Mouse (Mus musculus): ENCODE measurements around the gene Tle6.

The Tle6 gene

DNA sequence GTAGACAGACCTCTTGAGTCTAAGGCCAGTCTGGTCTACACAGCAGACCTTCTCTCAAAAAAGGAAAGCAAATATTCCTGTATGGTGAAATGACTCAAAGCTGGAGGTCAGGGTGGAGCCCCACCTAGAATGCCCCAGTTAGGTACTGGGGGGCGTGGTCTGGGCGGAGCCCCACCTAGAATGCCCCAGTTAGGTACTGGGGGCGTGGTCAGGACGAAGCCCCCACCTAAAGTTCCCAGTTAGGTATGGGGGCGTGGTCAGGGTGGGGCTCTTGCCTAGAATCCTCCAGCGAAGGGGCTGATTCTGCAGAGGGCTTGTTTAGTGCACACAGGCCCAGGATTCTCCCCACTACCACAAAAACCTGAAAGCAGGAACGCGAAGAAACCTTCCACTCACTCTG lies 22.6 kb upstream of the Tle6 start:
- no peak for DNase-seq (ENCODE audit: low spot score)

DNA sequence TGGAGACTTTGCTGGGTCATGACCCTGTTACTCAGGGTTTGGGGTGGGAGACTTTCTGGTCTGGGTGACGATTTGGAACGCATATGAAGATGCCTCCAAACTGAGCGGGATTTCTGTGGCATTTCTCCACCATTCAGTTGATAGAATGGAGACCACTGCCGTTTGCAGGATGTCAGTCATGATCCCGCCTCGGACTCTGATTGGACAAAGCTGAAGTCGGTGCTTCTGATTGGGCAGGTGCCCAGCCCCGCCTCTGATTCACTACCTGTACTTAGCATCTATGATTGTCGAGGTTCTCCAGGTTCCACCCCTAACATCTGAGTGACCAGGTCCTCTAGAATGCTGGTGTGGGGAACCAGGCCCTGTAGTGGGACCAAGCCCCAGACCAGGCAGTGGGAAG lies 19.9 kb upstream of the Tle6 start:
- no peak for DNase-seq (ENCODE audit: low spot score)

DNA sequence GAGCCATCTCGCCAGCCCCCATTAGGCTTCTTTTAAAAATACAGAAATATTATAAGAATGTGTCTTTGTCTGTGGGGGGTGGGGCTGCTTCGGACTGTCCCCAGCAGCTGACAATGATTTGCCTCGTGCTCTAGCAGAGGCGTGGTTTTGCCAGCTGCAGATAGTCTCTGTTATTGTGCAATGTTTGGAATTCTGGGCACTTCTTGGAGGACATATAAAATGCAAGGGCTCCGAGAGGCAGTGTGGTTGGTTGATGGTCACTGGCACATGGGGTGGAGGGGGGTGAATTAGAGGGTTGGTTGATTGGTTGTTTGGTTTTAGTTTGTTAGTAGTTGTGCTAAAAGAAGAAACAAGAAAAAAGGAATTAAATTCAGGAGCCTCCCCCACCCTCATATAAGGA lies 19.1 kb upstream of the Tle6 start:
- DNase-seq (ENCODE audit: low spot score) = no peak

DNA sequence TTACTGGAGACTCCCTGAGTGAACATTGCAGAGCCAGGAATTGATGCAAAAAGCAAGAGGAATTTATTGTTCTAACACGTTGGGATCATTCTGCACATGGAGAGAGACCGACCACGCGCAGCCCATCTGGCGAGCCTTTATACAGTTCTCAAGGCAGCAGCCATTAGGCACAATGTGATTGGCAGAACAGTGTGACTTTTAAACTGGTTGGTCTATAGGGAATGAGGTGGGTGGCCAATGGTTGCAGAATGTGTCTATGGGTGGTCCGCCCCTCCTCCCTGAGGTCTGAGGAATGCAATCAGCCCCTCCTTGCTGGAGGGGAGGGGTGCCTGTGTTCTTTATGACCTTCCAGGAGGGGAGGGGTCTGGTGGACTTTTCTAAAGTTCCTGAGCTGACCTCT lies 14.6 kb upstream of the Tle6 start:
- DNase-seq (ENCODE audit: low spot score) = no peak

DNA sequence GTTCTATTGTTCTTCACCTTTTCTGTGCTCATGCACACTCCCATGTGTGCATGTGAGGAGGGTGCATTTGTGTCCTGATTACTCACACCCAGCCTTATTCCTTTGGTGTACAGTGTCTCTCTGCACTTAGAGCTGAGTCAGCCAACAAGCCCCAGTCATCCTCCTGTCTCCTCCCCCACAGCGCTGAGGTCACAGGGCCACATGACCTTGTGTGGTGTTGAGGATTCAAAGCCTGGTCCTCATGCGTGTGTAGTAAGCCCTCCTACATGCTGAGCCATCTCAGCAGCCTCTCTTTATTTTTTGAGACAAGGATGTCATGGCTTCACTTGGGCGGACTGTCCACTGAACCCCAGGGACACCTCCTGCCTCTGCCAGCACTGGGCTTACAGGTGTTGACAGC lies 11.9 kb upstream of the Tle6 start:
- DNase-seq (ENCODE audit: low spot score) = no peak

DNA sequence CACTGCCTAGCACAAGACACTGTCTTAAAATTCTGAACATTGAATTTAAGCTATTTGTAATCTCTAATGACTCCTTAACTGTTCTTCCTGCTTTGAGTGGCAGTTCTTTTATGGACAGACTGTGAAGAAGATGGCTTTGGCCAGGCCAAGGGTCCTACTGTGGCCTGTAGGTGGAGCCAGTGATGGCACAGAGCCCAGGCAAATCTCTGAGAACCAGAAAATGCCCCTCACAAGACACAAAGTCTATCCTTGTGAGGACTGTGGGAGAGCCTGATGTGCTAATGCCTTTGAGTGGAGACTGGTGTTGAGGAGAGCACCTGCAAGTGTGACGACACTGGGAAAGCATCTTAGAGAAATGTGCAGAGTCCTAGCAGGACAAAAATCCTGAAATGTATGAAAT lies 7.4 kb upstream of the Tle6 start:
- no peak for DNase-seq (ENCODE audit: low spot score)

DNA sequence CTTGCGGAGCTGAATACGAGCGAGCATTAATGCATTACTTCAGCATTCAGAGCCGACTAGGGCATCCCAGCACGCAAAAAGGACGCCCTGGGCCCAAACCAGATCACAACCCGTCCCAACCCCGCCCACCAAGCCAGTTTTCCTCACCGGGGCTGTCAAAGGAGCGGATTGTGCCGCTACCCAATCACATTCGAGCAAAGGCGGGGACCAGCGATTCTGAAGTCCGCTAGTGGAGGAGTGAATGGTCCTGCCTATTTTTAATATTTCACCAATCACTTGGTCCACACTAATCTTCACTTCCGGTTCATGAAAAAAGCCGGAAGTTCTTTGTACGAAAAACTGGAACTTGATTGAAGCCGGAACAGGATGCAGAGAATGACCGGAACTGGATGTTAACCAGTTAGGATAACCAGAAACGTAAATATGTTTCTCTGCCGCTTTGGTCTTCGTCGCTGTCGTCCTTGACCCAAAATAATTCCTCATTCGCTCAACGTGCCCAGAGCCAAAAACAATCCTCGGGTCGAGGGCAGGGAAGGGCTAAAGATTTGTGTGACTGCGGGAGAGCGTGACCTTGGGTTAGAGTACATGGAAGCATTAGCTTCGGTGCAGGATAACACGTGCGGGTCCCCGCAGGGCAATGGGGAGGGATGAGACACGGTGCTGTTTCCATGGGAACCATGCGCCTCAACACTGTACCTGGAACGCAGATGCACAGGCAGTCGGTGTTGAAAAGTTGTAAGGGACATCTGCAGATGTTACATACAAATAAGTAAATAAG lies 5.3 kb upstream of the Tle6 start, which contains the start of gene BC025920:
TSS of gene BC025920 (plus strand) at position 297 of the 778 bp plus-strand sequence.
- DNase-seq (ENCODE audit: low spot score) = peak; percentile 91

DNA sequence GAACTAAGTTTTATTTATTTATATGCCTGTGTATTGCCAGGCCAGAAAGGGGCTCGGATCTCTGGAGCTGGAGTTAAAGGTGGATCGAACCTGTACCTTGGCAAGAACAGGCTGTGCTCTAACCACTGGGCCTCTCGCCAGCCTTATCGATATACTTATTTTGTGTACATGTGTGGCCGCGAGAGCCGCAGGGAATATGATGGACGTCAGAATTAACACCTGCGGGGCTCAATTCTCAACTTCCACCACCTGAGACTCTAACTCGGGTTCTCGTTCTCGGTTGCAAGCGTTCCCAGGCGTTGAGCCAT lies 4.7 kb upstream of the Tle6 start:
- no peak for DNase-seq (ENCODE audit: low spot score)

DNA sequence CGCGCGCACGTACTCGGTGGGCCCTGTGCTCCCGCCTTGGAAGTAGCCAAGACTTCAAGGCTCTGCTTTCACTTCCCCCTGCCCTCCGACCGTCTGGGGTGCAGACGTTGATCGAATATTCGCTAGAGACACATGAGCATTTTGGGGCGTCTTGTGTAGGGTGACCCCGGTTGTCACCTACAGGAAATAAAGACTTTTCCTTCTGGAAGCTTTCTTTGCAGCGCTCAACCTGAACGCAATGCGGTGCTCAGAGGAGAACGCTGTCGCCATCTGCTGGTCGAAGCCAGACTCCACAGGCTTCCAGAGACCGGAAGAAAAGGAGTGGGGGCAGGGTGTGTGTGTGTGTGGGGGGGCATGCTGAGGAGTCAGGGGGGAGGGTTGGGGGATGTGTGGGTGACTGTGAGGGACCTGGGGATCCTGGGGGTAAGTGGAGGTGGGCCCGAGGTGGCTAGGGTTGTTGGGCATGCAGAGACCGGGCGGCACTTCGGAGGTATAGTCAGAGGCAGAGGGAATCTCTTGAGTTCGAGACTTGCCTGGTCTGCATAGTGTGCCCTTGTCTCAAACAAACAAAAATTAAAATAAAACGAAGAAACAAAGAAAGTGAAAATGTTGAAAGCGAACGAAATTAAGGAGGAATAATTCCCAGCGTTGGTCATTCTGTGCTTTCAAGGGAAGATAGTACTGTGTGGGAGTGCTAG lies 4.2 kb upstream of the Tle6 start:
- peak; percentile 84 for DNase-seq (ENCODE audit: low spot score)

DNA sequence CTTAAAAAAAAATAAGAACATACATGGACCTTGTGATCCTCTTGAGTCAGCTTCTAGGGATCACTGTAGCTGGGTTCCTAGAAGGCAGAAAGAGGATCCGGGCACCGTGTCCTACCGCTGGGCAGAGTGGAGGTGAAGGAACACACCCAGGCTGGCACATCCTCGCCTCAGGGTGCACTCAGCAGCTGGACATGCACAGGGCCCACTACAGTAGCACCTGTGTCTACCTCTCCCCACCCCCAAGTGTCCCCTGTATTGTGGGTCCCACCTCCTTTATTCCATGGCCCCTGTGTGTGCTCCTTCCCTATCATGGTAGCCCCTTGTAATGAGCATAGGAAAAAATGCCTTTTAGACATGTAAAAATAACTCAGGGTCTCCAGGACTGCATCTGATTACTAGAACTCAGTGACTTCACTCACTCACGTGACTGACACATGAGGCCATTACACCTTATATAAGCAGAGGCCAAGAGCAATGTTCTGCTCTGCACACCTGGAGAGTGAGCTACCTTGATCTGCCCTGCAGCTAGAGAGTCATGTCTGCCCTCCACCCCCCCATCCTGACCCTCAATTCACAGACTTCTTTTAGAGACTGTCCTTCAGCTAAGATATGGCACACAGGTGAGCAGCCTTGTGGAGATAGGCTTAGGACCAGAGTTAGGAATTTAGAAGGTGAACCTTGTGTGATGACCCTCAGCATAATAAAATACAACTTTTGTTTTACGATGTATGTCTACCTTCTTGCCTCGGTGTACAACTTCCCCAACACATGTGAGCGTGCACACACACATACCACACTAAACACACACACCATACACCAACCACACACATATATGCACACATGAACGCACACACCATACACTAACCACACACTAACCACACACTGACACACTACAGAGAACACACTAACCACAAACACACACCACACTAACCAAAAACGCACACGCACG lies 3.4 kb upstream of the Tle6 start:
- DNase-seq (ENCODE audit: low spot score) = no peak

DNA sequence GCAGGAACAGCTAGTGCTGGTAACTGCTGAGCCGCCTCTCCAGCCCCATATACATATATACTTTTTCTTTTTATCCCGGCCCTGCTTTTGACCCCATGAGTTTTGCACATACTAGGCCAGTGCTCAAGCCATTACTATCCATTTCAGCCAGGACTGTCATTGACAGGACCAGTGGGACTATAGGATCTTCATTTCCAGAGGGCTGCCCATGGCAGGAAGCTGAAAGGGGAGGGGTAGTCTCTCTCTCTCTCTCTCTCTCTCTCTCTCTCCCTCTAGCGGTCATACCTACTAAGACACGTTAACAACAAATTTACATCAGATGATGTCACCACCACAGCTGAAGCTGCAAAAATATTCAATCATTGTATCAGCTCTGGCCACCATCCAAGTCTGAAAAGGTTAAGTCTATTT lies 1.9 kb upstream of the Tle6 start:
- DNase-seq (ENCODE audit: low spot score) = no peak

DNA sequence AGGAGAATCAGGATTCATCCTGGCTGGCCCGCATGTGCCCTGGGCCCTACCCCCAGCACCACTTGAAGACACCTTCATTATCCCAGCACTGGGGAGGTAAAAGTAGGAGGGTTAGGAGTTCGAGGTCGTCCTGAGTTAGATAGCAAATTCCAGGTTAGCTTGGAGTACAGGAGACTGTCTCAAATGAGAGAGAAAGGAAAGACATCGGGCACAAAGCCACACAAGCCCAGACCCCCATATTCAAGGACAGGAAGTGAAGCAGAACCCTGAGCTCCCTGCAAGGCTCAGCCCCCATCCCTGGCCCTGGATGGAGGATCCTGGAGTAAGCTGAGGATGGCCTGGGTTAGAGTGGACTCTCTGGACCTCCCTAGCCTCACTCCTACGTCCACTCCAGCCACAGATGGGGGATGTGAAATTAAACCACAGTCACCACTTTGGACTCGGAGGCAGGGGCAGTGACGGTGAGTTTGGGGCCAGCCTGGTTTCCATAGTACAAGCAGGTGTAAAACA lies 578 bp upstream of the Tle6 start:
- DNase-seq (ENCODE audit: low spot score) = no peak

DNA sequence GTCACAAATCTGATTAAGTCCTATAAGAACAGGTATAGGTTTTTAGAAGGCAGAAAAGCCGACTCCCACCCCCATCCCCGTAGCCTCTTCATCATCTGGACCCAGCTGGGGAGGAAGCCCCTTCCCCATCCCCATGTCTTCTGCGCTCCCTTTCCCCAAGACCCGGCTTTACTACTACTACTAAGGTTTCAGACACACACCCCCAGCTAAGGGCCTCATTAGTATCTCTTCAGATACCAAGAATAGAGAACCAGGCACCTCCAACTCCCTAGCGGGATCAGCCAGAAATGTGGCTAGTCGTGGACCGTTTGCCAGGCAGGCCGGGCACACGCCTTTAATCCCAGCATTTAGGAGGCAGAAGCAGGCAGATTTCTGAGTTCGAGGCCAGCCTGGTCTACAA lies 777 bp downstream of the Tle6 start:
- DNase-seq (ENCODE audit: low spot score) = no peak

DNA sequence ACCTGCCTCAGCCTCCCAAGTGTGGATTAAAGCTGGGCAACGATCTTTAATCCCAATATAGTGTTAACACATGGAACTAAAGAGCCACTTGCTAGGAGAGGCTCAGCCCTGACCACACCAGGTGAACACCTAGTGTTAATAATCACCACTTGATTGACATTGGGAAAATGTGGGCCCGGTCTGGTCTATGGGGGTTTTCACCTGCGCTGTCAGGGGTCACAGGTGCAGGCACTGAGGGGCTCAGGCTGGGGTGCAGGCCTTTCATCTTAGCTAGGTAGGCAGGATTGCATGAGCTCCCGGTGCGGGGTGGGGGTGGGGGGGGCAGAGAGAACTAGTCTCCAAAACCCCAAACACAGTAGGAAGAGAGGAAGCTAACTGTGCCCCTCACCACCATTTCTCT lies 1.2 kb downstream of the Tle6 start:
- no peak for DNase-seq (ENCODE audit: low spot score)

DNA sequence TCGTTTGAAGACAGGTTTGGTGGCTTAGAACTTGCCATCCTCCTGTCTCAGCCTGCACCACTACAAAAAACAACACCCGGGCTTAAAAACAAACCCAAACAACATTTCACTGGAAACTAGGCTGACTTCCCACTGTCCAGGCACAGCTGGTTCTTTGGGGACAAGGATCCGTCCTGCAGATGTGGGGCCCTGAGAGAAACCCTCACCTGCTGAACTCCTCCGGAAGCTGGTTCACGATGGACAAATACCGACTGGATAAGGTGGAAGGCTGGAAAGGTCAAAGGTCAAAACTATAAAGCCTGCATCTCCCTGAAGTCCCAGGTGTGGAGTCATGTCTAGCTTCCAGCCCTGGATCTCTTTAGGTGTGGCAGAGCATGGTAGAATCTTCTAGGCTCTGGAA lies 2.0 kb downstream of the Tle6 start:
- no peak for DNase-seq (ENCODE audit: low spot score)

DNA sequence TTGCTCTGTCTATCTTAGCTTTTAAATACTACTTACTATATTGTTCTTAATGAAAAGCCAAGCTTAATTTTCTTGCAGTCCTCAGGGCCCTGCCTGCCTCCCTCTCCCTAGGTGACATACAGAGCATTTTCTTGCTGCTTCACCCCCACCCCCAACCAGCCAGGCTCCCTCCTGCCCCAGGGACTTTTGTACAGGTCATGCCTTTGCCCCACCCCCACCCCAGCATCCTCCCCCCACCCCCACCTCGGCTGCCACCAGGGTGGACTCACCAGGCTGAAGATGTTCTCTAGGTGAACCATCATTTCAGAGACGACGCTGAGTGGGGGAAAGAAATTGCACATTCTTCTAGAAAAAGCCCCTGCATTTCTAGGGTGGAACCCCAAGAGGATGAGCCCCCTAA lies 2.5 kb downstream of the Tle6 start:
- DNase-seq (ENCODE audit: low spot score) = no peak

DNA sequence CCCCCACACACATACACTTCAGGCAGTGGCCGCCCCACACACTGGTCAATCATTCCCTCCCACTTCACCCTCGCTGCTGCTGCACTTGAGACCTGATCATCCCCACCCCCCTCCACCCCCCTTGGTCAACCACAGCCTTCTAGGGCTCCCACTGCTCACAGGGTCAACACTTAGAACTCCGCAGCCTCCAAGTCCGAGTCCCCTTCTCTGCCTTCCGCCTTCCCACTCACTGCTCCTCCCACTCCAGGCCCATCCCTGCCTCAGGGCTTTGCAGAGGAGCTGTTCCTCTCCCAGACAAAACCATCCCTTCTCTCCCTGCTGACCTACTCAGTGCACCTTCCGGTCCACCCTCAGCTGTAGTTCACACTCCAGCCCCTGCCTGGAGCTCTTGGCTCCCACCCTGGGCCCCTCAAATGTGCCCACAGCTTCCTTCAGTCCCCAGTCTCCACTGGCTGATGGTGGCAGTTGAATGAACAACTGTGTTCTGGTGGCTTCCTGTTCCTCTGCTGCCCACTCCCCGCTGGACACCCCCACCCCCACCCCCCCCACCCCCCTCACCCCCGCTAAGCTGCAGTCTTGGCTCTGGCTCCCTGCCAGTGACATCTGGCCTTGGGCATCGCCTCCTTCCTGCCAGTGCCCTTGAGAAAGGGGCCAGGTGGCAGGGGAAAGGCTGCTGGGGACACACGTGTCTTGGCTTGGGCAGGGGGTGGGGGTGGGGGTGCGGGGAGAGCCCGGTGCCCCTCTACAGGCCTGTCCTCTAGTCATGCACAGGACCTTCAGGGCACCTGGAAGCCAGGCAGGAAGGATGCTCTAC lies 3.5 kb downstream of the Tle6 start:
- DNase-seq (ENCODE audit: low spot score) = peak; percentile 66

DNA sequence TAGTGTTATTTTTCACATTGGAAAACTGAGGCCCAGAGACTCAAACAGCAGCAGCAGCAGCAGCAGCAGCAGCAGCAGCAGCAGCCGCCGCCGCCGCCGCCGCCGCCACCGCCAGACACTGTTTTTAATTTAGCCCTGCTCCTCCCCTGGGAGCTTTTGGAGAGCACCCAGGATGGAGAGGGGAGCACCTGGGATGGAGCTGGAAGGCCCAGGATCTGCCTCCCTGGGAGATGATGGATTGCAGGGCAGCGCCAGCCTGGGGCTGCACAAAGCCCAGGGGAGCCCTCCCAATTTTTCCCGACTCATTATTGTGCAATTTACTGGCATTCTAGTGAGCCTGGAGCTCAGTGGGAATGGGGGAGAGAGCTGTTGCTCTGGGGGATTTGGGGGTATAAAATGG lies 4.3 kb downstream of the Tle6 start:
- peak; percentile 53 for DNase-seq (ENCODE audit: low spot score)

DNA sequence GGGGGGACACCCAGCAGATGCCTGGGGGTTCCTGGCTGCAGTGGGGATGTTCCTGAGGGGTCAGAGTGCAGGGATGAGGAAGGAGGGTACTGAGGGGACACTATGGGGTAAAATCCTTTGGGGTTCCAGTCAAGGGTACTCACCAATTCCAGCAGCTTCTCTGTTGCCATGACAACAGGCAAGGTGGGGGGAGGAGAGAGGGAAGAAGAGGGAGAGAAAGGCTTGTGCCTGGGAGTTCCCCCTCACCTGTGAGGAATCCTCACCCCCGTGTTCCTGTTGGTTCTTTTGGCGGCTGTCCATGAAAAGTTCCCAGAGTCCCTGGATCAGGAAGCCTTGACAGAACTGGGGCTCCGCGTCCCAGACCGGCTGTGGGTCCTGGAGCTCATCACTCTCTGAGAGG lies 5.3 kb downstream of the Tle6 start:
- DNase-seq (ENCODE audit: low spot score) = no peak

DNA sequence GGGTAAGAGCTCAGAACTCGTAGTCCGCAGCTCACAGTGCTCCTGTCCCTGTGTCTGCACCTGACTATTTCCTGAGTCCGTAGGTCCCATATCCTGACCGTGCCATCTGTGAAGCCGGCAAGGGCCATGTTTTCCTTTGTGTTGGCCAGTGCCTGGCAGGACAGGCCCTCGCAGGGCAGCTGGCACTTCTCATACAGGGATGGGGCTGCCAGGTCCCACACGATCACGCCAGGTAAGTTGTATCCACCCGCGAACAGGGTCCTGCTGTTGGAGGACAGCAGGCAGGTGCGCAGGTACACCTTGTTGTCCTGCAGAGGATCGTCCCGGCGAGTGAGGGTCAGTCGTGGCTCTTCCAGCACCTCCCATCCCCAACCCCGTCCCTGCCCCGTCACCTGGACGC lies 6.9 kb downstream of the Tle6 start:
- no peak for DNase-seq (ENCODE audit: low spot score)

DNA sequence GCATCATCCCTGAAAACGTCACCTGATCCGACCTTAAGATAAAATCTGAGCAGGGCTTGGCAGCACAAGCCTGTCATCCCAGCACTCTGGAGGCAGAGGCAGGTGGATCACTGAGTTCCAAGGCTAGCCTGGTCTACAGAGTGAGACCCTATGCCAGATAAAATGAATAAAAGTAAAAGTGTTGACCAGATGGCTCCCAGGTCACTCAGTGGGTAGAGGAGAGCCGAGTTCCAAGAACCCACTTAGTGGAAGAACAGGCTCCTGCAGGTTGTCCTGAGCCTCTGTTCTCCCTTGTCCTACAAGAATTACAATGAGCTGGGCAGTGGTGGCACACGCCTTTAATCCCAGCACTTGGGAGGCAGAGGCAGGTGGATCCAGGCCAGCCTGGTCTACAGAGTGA lies 7.7 kb downstream of the Tle6 start:
- no peak for DNase-seq (ENCODE audit: low spot score)

DNA sequence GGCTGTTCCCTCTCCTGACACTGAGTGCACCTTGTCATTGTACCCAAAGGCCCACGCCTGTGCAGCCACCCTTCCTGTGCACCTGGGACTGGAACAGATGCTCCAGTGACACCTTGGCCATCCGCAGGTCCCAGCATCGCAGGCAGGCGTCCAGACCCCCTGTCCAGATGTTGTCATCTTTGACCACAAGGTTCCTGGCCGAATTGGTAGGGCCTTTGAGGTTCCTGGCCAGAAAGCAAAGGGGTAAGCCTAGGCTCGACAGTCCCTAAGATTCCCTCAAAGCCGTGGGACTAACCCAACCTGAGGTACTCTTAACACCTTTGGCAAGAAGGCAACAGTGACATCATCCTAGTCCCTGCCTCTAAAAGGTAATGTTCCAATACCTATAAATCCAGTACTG lies 8.2 kb downstream of the Tle6 start:
- DNase-seq (ENCODE audit: low spot score) = no peak

All from ovary, postnatal 36 days (tissue).